Mouse (Mus musculus) kidney, embryonic 14.5 days (tissue): ENCODE measurements around the gene Myzap. TPM values are rescaled to one million over a fixed set of nuclear protein-coding genes. Genes with fewer than 3 reads are reported as not detected.

ENCODE experiments used
- ATAC-seq: fragments of 200-750 bp; cut with Nextera tagmentation; 2 replicates; pipeline ENCODE4 v1.8.0; 2017; ENCODE audit warnings: moderate number of reproducible peaks, mild to moderate bottlenecking, moderate TSS enrichment, moderate library complexity; ENCODE audit not compliant: low FRiP score, low TSS enrichment
- H3K27ac ChIP-seq: fragments of 300-500 bp; sonication (generic); 2 replicates; pipeline ENCODE4 v1.5.1; 2014; ENCODE audit warnings: low read depth, mild to moderate bottlenecking, low read length, moderate library complexity, mixed read lengths
- H3K27me3 ChIP-seq: fragments of 300-500 bp; sonication (generic); 2 replicates; pipeline ENCODE4 v1.6.1; 2014; ENCODE audit warnings: mild to moderate bottlenecking, low read length; ENCODE audit not compliant: control insufficient read depth, insufficient read depth
- H3K36me3 ChIP-seq: fragments of 300-500 bp; sonication (generic); 2 replicates; pipeline ENCODE4 v1.6.1; 2014; ENCODE audit warnings: low read length, mixed read lengths; ENCODE audit not compliant: control insufficient read depth, insufficient read depth
- H3K4me1 ChIP-seq: fragments of 300-500 bp; sonication (generic); 2 replicates; pipeline ENCODE4 v1.6.1; 2014; ENCODE audit warnings: low read length, mixed read lengths; ENCODE audit not compliant: control insufficient read depth, insufficient read depth
- H3K4me2 ChIP-seq: fragments of 300-500 bp; sonication (generic); replicated peaks from 2 replicates; pipeline ENCODE4 v1.6.1; 2014; ENCODE audit warnings: low read depth, mild to moderate bottlenecking, low read length
- H3K4me3 ChIP-seq: fragments of 300-500 bp; sonication (generic); 2 replicates; pipeline ENCODE4 v1.5.1; 2014; ENCODE audit warnings: mild to moderate bottlenecking, low read length
- H3K9ac ChIP-seq: fragments of 300-500 bp; sonication (generic); 2 replicates; pipeline ENCODE4 v1.6.1; 2014; ENCODE audit warnings: low read depth, mild to moderate bottlenecking, low read length, moderate library complexity
- H3K9me3 ChIP-seq: fragments of 300-500 bp; sonication (generic); 2 replicates; pipeline ENCODE4 v1.6.1; 2016; ENCODE audit warnings: low read length; ENCODE audit not compliant: control insufficient read depth
- WGBS: fragments of 180-500 bp; shearing (Covaris S2); extraction: QIAGEN DNeasy Blood & Tissue Kit; methylation state at CpG from one replicate; pipeline ENCODE4 v1.1.7; 2014; 5-methylcytosine and 5-hydroxymethylcytosine counted together
- polyA plus RNA-seq: library from polyadenylated mRNA; unstranded; fragments of >200 nt; fragmentation: Nextera tagmentation; extraction: Ambion mirVana; gene quantifications from 2 replicates; pipeline ENCODE4 v1.2.1, GENCODE M21; 2014

Gene Myzap
- polyA plus RNA-seq, result 18.6 and 18.7 TPM in 2 replicates

DNA sequence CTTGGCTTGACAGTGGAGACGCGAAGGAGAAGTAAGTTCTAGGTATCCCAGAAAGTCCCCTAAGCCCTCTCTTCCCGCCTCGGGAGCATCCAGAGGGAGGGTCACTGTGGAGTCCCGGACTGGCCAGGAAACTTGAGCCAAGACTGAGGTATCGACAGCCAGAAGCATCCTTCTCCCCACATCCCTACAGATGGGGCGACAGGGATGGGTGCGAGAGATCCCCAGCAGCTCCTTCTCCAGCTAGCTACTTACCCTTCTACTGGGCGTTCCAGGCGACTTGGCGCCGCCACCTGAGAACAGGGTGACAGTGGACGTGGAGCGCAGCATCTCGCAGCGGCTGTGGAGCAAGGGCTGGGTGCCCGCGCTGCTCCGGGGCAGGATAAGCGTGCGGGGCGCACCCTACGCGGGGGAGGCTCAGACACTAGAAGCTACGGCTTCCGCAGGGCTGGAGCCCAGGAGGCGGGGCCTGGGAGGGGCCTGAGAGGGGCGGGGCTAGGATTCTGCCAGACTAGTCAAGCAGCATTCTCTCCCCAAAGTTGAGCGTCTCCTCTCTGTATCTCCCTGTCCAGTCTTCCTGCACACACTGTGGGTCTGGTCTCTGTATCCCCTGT, at the start of gene Myzap:
Gene Myzap (minus strand): TSS at position 423 of the 611 bp plus-strand sequence.
- H3K4me1 ChIP-seq, result peaks cover 4% of the 10 kb centered on the region; the same call in 1 of the 2 replicates
- 1% methylated on average over 29 of the region's 29 CpGs for WGBS
- peak within 1 kb of the TSS; percentile 29 for H3K9ac ChIP-seq
- H3K27ac ChIP-seq, result no peak within 1 kb of the TSS; the same call in 1 of the 2 replicates
- no peaks in the 10 kb centered on the region for H3K36me3 ChIP-seq
- H3K9me3 ChIP-seq, result no peaks in the 10 kb centered on the region
- H3K4me2 ChIP-seq, result peak within 1 kb of the TSS; percentile 91
- ATAC-seq, result peak; percentile 89
- H3K27me3 ChIP-seq, result no peaks in the 10 kb centered on the region
- H3K4me3 ChIP-seq, result peak within 1 kb of the TSS; percentile 63

DNA sequence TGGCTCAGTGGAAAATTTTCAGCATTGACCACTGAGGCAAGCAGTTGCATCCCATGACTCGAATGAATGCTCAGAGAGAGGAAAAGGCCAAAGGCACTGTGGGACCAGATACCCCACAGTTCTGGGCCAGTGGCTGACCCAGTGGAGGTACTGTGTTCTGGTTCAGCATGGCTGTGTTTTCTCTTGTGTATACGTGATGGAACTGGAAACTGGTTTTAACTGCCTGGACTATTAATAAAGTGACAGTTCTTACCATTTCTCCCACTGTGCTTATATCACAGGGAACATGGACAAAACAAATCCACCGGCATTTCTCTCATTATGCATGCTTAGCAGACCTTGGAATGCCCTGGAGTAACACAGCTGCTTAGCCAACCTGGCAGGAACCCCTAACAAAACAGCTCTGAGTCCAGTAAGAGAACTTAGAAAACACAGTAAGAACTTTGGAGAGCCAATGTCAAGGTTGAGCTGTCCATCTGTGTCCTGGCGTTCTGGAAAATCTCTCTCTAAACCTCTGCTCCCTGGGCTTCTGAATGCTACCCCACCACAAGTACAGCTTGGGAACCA, 48.3 kb upstream of the Myzap start:
- no peak overlapping the region for H3K27ac ChIP-seq
- H3K36me3 ChIP-seq, result peaks cover 8% of the 10 kb centered on the region; the same call in 1 of the 2 replicates
- H3K4me1 ChIP-seq, result no peaks in the 10 kb centered on the region
- H3K27me3 ChIP-seq, result no peaks in the 10 kb centered on the region
- 74% methylated on average over 4 of the region's 4 CpGs for WGBS
- no peak overlapping the region for H3K9ac ChIP-seq
- peaks cover 3% of the 10 kb centered on the region; the same call in 1 of the 2 replicates for H3K9me3 ChIP-seq
- no peak for ATAC-seq
- H3K4me3 ChIP-seq, result no peak overlapping the region
- H3K4me2 ChIP-seq, result no peak overlapping the region

DNA sequence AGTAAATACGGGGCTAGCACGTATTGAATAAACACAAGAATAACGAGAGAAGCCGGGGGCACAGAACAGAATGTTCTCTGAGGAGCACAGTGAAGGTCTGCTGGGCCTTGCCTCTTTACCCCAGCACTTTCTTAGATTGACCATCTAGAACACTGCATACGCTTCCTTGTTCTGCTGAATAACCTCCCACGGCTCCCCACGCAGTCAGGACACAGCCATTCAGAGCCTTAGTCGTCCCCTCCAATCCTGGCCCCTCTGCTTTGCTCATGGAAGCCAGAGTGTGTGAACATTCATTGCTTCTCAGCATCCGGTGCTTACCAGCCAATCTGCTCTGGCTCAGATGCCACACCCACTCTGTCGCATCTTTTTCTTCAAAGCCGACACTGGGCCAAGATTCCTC, 46.0 kb upstream of the Myzap start:
- no peak for ATAC-seq
- Histone ChIP-seq H3K27me3 (no peaks in the 10 kb centered on the region), H3K4me1 (no peaks in the 10 kb centered on the region), H3K9ac (no peak overlapping the region), H3K9me3 (peaks cover 3% of the 10 kb centered on the region; the same call in 1 of the 2 replicates), H3K4me2 (no peak overlapping the region), H3K36me3 (peaks cover 4% of the 10 kb centered on the region; the same call in 1 of the 2 replicates), H3K4me3 (no peak overlapping the region), H3K27ac (no peak overlapping the region)
- 74% methylated on average over 11 of the region's 11 CpGs for WGBS

DNA sequence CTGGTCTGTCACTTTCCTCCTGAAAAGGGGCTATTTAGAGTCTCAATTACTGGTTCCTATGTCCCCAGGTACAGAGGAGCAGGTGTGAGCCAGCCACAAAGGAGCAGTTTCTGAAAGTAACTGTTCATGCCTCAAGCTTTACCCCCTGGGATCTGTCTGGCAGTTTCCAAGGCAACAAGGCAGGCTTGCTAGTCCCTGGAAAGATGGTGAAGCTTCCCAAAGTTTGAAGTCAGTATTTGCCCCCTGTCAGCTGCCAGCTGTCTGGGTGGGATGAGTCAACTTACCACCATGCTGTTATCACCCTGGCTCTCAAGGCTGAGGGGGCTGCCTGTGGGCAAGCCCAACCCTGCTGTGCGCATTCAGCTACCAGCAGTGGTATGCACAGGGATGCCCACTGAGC, 44.7 kb upstream of the Myzap start:
- Histone ChIP-seq H3K27ac (no peak overlapping the region), H3K4me2 (no peak overlapping the region), H3K4me3 (no peak overlapping the region), H3K4me1 (no peaks in the 10 kb centered on the region), H3K9me3 (no peaks in the 10 kb centered on the region), H3K9ac (no peak overlapping the region), H3K27me3 (no peaks in the 10 kb centered on the region), H3K36me3 (peaks cover 7% of the 10 kb centered on the region; the same call in 1 of the 2 replicates)
- no peak for ATAC-seq
- 100% methylated on average over 1 of the region's 1 CpGs for WGBS

DNA sequence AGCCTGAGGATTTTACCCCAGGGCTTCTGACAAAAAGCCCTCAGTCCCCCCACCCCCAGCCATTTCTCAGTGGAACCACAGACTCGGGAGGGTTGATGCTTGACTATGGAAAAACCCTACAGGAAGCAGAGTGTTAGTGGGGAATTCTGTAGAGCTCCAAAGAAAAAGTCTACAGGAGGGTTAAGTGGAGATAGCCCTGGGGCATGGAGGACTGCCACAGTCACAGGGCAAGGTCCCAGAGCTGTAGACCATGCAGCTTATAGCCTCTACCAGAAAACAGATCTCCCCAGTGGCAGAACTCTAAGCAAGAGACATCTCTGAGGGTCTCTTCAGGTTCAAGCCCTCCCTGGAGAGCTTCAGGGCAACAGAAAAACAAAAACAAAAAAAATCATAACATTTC, 43.5 kb upstream of the Myzap start:
- no peak overlapping the region for H3K9ac ChIP-seq
- no peaks in the 10 kb centered on the region for H3K27me3 ChIP-seq
- no peaks in the 10 kb centered on the region for H3K9me3 ChIP-seq
- no peak overlapping the region for H3K4me2 ChIP-seq
- H3K27ac ChIP-seq, result no peak overlapping the region
- no peak overlapping the region for H3K4me3 ChIP-seq
- H3K36me3 ChIP-seq, result peaks cover 15% of the 10 kb centered on the region; the same call in 1 of the 2 replicates
- 41% methylated on average over 1 of the region's 1 CpGs for WGBS
- H3K4me1 ChIP-seq, result no peaks in the 10 kb centered on the region
- ATAC-seq, result no peak

DNA sequence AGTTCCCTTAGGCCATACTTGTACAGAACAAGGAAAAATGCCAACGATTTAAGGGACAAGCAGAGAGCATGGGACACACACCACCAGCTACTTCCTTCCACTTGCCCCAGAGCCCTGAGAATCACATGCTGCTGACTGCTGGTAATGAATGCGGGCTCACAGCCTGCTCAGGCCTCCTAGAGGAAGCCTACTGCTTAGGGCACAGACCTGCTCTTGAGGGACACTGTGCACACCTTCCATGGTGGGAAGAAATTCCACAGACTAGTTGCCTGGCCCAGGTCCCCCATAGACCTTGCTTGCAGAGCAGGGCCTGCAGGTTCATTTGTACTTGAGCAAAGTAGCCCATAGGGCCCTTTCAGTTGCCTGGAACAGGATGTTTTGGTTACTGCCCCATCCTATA, 42.8 kb upstream of the Myzap start:
- H3K27me3 ChIP-seq, result no peaks in the 10 kb centered on the region
- 75% methylated on average over 2 of the region's 2 CpGs for WGBS
- H3K9me3 ChIP-seq, result no peaks in the 10 kb centered on the region
- H3K9ac ChIP-seq, result no peak overlapping the region
- no peaks in the 10 kb centered on the region for H3K4me1 ChIP-seq
- peaks cover 11% of the 10 kb centered on the region; the same call in 1 of the 2 replicates for H3K36me3 ChIP-seq
- H3K4me3 ChIP-seq, result no peak overlapping the region
- H3K4me2 ChIP-seq, result no peak overlapping the region
- no peak for ATAC-seq
- no peak overlapping the region for H3K27ac ChIP-seq

DNA sequence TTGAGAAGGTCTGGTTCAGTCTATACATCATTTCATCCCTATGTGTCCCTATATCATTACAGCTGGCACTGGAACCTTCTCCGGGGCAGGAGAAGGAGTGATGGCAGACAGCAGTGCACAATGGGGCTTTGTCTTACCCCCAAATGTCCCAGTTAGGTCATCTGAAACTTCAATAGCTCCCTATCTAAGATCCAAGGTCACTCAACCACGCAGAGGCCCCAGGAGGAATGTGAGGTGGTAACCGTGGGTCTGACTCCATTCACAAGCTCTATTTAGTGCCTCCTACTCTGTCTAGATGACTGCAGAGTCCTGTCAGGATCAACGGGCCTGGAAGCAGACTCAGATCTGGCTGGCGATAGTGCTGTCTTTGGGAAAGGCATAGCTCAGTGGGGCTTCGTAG, 36.8 kb upstream of the Myzap start:
- no peaks in the 10 kb centered on the region for H3K27me3 ChIP-seq
- ATAC-seq, result no peak
- no peak overlapping the region for H3K9ac ChIP-seq
- H3K27ac ChIP-seq, result no peak overlapping the region
- H3K36me3 ChIP-seq, result peaks cover 17% of the 10 kb centered on the region; the same call in 1 of the 2 replicates
- no peaks in the 10 kb centered on the region for H3K9me3 ChIP-seq
- H3K4me2 ChIP-seq, result no peak overlapping the region
- WGBS, result 65% methylated on average over 6 of the region's 6 CpGs
- H3K4me1 ChIP-seq, result 0 out of 2 replicates have a peak, but pooled peaks cover 8% of the 10 kb centered on the region
- no peak overlapping the region for H3K4me3 ChIP-seq

DNA sequence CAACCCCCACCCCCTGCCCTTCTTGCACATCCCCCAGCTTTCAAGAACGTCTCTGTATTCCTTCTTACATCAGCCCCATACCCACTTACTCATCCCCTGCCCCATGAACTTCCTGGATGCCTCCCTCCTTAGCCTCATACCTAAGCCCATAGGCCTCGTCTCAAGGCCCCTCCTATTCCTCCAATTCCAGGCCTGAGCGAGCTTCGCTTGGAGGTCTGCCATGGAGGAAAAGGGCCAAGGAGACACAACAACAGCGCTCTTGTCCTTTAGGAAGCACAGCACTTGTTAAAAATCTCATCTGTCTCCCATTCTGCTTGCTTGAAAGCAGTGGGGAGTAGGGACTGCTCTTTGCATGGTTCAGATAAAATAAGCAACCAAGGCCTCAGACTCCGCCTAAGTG, 36.1 kb upstream of the Myzap start:
- H3K27ac ChIP-seq, result no peak overlapping the region
- H3K9me3 ChIP-seq, result no peaks in the 10 kb centered on the region
- H3K4me1 ChIP-seq, result 0 out of 2 replicates have a peak, but pooled peaks cover 8% of the 10 kb centered on the region
- WGBS, result 82% methylated on average over 6 of the region's 6 CpGs
- H3K27me3 ChIP-seq, result no peaks in the 10 kb centered on the region
- no peak for ATAC-seq
- H3K9ac ChIP-seq, result no peak overlapping the region
- H3K36me3 ChIP-seq, result peaks cover 17% of the 10 kb centered on the region; the same call in 1 of the 2 replicates
- H3K4me3 ChIP-seq, result no peak overlapping the region
- no peak overlapping the region for H3K4me2 ChIP-seq

DNA sequence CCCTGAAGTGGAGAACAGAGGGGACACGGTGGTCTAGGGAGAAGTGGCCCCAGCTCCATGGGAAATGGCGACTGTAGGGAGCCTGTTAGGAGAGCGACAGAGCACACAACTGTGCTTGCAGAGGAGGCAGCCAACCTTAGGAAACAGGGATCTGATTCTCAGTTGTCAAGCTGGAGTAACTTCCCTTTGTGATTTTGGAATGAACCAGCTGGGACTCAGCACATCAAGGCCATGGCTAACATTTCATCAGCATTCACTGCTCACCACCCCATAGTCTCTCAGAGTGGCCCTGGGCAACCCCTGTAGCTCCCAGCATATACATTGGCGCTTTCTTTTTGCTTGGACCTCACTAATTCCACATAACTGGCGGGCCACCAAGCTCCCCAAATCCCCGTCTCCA, 33.8 kb upstream of the Myzap start:
- H3K27me3 ChIP-seq, result no peaks in the 10 kb centered on the region
- no peak overlapping the region for H3K9ac ChIP-seq
- H3K36me3 ChIP-seq, result peaks cover 7% of the 10 kb centered on the region; the same call in 1 of the 2 replicates
- WGBS, result 83% methylated on average over 6 of the region's 6 CpGs
- no peak for ATAC-seq
- H3K4me3 ChIP-seq, result no peak overlapping the region
- H3K4me2 ChIP-seq, result no peak overlapping the region
- H3K4me1 ChIP-seq, result 0 out of 2 replicates have a peak, but pooled peaks cover 8% of the 10 kb centered on the region
- no peak overlapping the region for H3K27ac ChIP-seq
- H3K9me3 ChIP-seq, result no peaks in the 10 kb centered on the region
